In genomic region chr6:99994026-99994425, GRCm38 (mm10) we compare ENCODE assay signal across 16 mouse cellular contexts.
DNase-seq lines count a peak whose midpoint lies in the region; ATAC-seq lines count a peak whose summit lies in the region.
"Had no signal": no experiment of that assay in that cellular context is flagged by ENCODE, and none has a peak within 500 bp of the region (broad histone marks: within the 10 kb centered on the region; RNA-seq: fewer than 3 reads in every experiment).

No protein-coding gene starts in this region.

- peaks cover 37% of the 10 kb centered on the region for H3K27me3 ChIP-seq in heart, embryonic 15.5 days
- H3K27me3 ChIP-seq in lung, embryonic 16.5 days (ENCODE audit: control insufficient read depth, insufficient read depth, low read depth, low read length), result peaks cover 3% of the 10 kb centered on the region; the same call in 1 of the 2 replicates
- H3K27me3 ChIP-seq in intestine, embryonic 16.5 days (replicated peaks; ENCODE audit: control insufficient read depth, insufficient read depth, low read length), result no peaks in the 10 kb centered on the region; the same call in 1 of the 2 replicates

- H3K27ac ChIP-seq in heart, embryonic 15.5 days, result peak overlapping the region; percentile 30; the same call in 1 of the 2 replicates
- no peak overlapping the region for H3K27ac ChIP-seq in lung, embryonic 16.5 days (ENCODE audit: low read length)
- H3K27ac ChIP-seq in intestine, embryonic 16.5 days (ENCODE audit: low read length), result no peak overlapping the region
- H3K27ac ChIP-seq: forebrain, embryonic 13.5 days; heart, adult 2 months; hindbrain, embryonic 10.5 days; kidney, postnatal 0 days; neural tube, embryonic 15.5 days had no signal

- H3K4me1 ChIP-seq in heart, embryonic 15.5 days (replicated peaks), result peaks cover 34% of the 10 kb centered on the region
- H3K4me1 ChIP-seq in lung, embryonic 16.5 days (replicated peaks; ENCODE audit: control insufficient read depth, insufficient read depth, low read length), result peaks cover 33% of the 10 kb centered on the region
- peaks cover 32% of the 10 kb centered on the region for H3K4me1 ChIP-seq in intestine, embryonic 16.5 days (ENCODE audit: control insufficient read depth, insufficient read depth, low read length)

- ATAC-seq in heart, embryonic 15.5 days (replicated peaks; ENCODE audit: insufficient number of reproducible peaks, insufficient read depth, low FRiP score, low read depth), result no peak
- peak; percentile 42; the same call in 1 of the 2 replicates for ATAC-seq in lung, embryonic 16.5 days (ENCODE audit: low read depth)
- 0 out of 2 replicates have a peak, but pooled peaks have one; percentile 23 for ATAC-seq in erythroblast, adult 5-6 weeks (replicated peaks; ENCODE audit: low FRiP score, poor library complexity, severe bottlenecking)
- no peak for ATAC-seq in intestine, embryonic 16.5 days
- ATAC-seq: CD4-positive, CD25-positive, alpha-beta regulatory T cell, adult 4 months; forebrain, embryonic 13.5 days had no signal

- no peak overlapping the region for H3K9ac ChIP-seq in heart, embryonic 15.5 days
- H3K9ac ChIP-seq in lung, embryonic 16.5 days (ENCODE audit: low read length), result no peak overlapping the region
- H3K9ac ChIP-seq in intestine, embryonic 16.5 days (ENCODE audit: low read depth, low read length), result no peak overlapping the region
- H3K9ac ChIP-seq: forebrain, embryonic 13.5 days; neural tube, embryonic 15.5 days had no signal

- H3K9me3 ChIP-seq in heart, embryonic 15.5 days (replicated peaks), result no peaks in the 10 kb centered on the region
- H3K9me3 ChIP-seq in lung, embryonic 16.5 days (ENCODE audit: control insufficient read depth, low read length), result no peaks in the 10 kb centered on the region
- no peaks in the 10 kb centered on the region for H3K9me3 ChIP-seq in intestine, embryonic 16.5 days (ENCODE audit: control insufficient read depth, low read length)
- H3K9me3 ChIP-seq: forebrain, embryonic 13.5 days; hindbrain, embryonic 10.5 days; neural tube, embryonic 15.5 days had no signal

- no peaks in the 10 kb centered on the region for H3K36me3 ChIP-seq in heart, embryonic 15.5 days
- H3K36me3 ChIP-seq in lung, embryonic 16.5 days (ENCODE audit: control insufficient read depth, insufficient read depth, low read length), result no peaks in the 10 kb centered on the region
- no peaks in the 10 kb centered on the region for H3K36me3 ChIP-seq in intestine, embryonic 16.5 days (ENCODE audit: control insufficient read depth, insufficient read depth, low read length)
- H3K36me3 ChIP-seq: hindbrain, embryonic 10.5 days; neural tube, embryonic 15.5 days had no signal

- no peak for DNase-seq in heart, adult 8-10 months (ENCODE audit: low spot score)
- no peak for DNase-seq in lung, postnatal 25 days (ENCODE audit: low spot score)
- DNase-seq in MN1 (ENCODE audit: low spot score), result peak; percentile 48
- DNase-seq: cerebellum, adult 9-11 months; embryo, embryonic 11 days; heart, adult 2 months; right cerebral cortex, adult 18-20 months had no signal

- H3K4me3 ChIP-seq in heart, embryonic 15.5 days, result no peak overlapping the region
- H3K4me3 ChIP-seq in lung, embryonic 16.5 days (ENCODE audit: low read length), result no peak overlapping the region
- no peak overlapping the region for H3K4me3 ChIP-seq in intestine, embryonic 16.5 days (ENCODE audit: low read length)
- H3K4me3 ChIP-seq: forebrain, embryonic 13.5 days; heart, adult 2 months; hindbrain, embryonic 10.5 days; neural tube, embryonic 15.5 days had no signal

- H3K4me2 ChIP-seq in heart, embryonic 15.5 days, result no peak overlapping the region
- no peak overlapping the region for H3K4me2 ChIP-seq in lung, embryonic 16.5 days (ENCODE audit: low read depth, low read length)
- H3K4me2 ChIP-seq in intestine, embryonic 16.5 days (ENCODE audit: low read depth, low read length), result no peak overlapping the region
- H3K4me2 ChIP-seq: forebrain, embryonic 13.5 days; neural tube, embryonic 15.5 days had no signal

- 14% methylated on average over 3 of the region's 3 CpGs for WGBS in heart, embryonic 15.5 days
- WGBS in lung, embryonic 16.5 days, result 6% methylated on average over 3 of the region's 3 CpGs
- 49% methylated on average over 3 of the region's 3 CpGs for WGBS in intestine, embryonic 16.5 days

Comparison
In these comparisons a context has a peak if more than half of its experiments do, and no peak if none do; other contexts are left out.
1. ATAC-seq: peak in lung, embryonic 16.5 days (single experiment) and erythroblast, adult 5-6 weeks (single experiment); none in heart, embryonic 15.5 days (single experiment) and intestine, embryonic 16.5 days (single experiment).